Mouse (Mus musculus): ENCODE measurements at regions not wholly inside any gene's neighbourhood (a gene's known extent, or its start where the extent isn't known, plus 50 kb on each side); places are given as distances from the start of the nearest gene placed in this dataset.

- DNase-seq (ENCODE audit: low spot score in 2 of 2), result no peak
Measured at GRCm38 (mm10) chr17:14610791-14611522, 83.1 kb downstream of the Thbs2 start.

GRCm38 (mm10) chr17:14608845-14609244 lies 85.2 kb downstream of the Thbs2 start:
- DNase-seq (ENCODE audit: low spot score in 2 of 2), result no peak

DNA sequence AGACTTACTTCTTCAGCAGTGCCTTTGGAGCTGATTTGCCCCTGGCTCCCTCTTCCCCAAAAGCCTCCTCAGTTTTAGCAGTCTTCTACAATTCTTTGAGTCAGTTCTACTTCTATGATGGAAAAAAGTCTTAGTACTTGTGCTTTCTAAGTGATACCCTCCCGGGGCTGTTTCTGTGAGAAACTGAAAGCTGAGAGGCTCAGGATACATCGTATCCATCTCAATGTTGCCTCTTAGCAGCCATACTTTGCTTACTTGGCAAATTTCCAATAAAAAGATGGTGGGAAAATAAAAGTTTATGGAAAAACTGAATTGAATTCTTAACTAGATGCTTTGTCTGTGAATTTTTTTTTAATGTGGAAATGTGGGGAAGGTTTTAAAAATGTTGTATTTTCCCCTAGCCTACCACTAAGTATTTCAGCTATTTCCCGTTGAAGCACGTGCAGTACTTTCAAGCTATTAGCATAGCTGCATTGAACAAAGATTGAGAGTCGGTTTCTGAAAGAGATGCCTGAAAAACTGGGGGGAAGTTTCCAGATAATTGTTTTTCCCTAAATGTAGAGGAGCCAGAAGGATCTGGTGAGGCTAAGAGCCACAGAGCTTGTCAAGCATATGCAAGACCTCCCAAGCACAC lies 87.6 kb downstream of the Thbs2 start:
- DNase-seq (ENCODE audit: low spot score in 2 of 2), result no peak

GRCm38 (mm10) chr17:14599681-14600080 lies 94.4 kb downstream of the Thbs2 start:
- no peak for DNase-seq (ENCODE audit: low spot score in 2 of 2)

DNA sequence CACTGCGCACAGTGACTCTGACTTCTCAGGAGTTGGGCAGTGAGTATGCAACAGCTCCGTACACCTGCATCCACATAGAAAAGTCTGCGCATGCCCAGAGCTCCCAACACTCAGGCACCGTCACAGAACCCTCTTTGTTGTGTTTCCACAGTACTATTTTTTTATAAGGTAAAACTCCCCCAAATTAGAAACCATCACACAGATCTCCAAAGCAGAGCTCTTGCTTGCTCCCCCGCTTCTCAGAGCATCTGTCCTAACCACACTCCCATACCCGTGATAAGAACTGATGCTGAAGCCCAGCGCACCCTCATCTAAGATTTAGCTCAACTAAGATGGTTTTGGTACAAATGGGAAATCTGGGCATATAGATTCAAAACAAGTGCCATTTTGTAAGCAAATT lies 97.6 kb downstream of the Thbs2 start:
- DNase-seq (ENCODE audit: low spot score in 2 of 2), result no peak

DNA sequence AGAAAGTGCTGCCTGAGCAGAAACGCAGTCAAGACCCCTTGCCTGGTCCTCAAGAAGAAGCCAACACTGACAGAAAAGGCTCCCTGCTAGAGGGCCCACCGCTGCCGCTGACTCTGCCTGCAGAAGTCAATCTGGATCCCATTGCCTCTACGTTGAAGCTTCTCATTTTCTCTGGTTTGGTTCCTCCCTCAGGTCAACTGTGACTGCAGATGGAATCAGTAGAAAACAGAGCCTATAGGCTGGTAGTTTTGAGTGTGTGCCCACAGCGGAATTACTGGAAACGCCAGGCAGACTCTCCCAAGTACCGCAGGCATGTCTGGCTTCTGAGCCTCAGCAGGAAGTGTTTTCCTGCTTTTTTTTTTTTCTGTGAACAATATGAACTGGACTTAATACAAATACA lies 98.5 kb downstream of the Thbs2 start:
- DNase-seq (ENCODE audit: low spot score in 2 of 2), result no peak

DNA sequence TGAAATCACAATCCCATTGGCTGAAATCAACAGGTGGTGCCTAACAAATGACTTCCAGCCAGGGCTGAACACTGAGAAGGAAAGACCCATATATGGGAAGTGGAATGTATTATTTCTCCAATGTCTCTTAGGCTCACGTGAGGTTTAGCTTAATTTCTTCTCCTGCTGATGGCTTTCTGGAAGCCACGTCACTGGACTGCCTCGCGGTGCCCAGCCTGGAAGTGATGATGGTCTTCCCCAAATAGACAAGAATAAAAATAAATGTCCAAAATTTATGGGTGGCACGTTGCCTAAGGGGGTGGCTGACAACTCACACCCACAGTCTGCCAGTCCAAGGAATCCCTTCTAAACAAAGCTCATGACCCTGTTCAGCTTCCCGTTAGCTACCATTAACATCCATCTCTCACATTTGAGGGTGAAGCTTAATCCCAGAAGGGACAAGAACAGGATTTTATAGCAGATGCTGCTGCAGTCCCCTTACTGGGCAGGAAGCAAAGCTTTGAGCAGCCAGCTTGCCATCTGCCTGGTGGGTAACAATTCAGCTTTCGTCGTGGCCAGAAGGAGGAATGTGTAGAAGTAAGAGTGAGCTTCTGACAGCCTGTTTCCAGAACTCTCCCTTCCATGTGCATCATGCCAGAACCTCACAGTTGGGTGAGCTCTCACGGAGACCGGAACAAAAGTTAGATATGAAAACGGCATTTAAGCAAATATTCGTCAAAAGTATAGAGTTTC lies 105.8 kb downstream of the Thbs2 start:
- peak in 1 of 2 experiments; percentile 8 for DNase-seq (ENCODE audit: low spot score in 2 of 2)

DNA sequence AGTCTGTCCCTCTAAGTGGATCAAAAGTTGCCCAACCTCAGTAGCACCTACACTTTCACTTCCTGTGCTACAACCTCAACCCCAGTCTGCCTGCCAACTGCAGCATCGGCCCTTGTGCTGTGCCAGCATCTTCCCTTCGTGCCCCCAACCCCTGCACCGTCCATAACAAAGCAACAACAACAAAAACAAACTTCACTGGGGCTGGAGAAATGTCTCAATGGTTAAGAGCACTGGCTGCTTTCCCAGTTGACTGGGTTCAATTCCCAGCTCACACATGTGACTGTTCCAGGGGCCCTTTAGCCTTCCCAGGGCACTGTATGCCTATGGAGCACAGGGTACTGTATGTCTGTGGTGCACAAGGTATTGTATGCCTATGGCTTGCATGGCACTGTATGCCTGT lies 114.4 kb downstream of the Thbs2 start:
- DNase-seq (ENCODE audit: low spot score in 2 of 2), result no peak

- no peak for DNase-seq (ENCODE audit: low spot score in 2 of 2)
Measured at GRCm38 (mm10) chr17:14578721-14579120, 115.3 kb downstream of the Thbs2 start.

DNA sequence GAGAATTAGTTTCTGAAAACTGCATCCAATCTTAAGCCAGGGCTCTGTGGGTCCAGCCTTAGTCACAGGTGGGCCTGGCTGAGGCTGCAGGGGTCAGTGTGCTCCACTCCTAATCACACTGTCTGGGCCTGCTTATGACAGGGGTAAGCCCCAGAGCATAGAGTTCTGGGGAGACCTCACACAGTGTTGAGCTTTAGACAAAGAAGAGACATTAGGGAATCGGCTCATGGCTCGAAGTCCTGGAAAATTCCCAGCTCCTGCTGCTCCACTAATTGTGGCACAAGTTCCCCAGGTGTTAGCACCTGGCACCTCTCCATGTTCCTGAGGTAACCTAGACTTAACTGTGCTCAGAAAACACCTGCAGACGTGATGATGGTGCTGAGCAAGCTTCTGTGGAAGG lies 115.8 kb downstream of the Thbs2 start:
- DNase-seq (ENCODE audit: low spot score in 2 of 2), result no peak

GRCm38 (mm10) chr17:14576159-14576558 lies 117.9 kb downstream of the Thbs2 start:
- no peak for DNase-seq (ENCODE audit: low spot score in 2 of 2)

DNA sequence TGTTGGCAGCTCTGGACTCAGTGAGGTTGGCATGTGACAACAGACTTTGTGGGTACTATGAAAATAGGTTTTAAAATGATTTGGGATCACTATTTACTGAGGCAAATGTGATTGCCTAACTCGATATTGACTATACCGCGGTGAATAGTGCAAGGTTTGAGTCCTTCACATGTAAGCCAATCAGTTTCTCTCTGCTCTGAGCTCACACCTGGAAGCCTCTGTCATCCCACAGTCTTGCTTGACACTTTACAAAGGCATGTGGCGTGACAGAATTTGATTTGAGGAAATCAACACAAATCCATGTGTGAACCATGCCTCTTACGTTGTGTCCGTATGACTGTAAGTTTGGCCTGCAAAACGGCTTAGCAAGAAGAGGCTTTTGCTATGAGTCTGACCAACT lies 122.9 kb downstream of the Thbs2 start:
- no peak for DNase-seq (ENCODE audit: low spot score in 2 of 2)

- no peak for DNase-seq (ENCODE audit: low spot score in 2 of 2)
Measured at GRCm38 (mm10) chr17:14570266-14570775, 123.7 kb downstream of the Thbs2 start.

DNA sequence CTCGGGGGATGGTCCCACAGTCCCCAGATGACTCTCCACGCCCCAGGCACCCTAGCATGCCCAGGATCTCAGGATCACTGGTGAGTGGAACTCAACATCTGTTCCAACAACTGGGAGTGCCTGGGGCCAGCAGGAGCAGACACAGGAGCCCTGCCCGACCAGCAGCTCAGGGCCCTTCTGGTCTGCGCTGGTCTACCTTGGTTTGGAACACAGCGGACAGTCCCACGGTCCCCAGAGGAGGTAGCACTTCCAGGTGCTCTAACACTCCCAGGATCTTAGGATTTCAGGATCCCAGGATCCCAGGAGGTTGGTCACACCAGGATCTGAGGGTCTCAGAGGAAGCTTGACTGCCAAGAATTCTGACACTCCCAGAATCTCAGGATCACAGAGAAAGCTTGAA lies 131.8 kb downstream of the Thbs2 start:
- DNase-seq (ENCODE audit: low spot score in 2 of 2), result no peak

DNA sequence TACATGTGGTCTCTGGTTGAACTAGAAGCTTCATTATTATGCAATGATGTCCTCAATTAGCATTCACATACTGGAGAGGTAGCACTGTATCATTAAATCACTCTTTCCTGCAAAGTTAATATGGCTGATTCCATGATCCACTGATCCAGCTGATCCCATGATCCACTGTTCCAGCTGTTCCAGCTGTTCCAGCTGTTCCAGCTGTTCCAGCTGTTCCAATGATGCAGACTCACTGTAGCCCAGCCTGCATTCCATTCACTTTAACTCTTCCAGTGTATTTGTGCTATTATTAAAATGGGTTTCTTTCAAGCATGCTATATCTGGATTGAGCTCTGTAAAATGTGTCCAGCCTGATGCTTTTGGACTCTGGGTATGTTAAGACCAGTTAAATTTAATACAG lies 136.8 kb downstream of the Thbs2 start:
- no peak for DNase-seq (ENCODE audit: low spot score in 2 of 2)

DNA sequence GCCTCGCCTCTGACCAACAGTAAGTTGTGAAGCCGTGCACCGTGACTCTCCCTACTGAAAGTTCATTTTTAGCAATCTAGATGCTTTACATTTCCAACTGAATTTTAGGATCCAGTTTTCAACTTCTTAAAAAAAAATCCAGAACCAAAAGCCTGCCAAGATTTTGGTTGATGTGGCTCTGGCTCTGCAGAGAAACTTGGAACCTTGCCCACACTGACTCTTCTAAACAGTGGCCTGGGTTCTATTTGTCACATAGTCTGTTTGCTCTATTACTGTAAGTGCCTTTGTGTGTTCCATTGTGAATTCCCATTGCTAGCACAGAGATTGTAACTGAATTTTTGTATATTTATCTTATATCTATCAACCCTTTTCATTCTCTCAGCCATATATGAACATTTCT lies 140.8 kb downstream of the Thbs2 start:
- no peak for DNase-seq (ENCODE audit: low spot score in 2 of 2)

DNA sequence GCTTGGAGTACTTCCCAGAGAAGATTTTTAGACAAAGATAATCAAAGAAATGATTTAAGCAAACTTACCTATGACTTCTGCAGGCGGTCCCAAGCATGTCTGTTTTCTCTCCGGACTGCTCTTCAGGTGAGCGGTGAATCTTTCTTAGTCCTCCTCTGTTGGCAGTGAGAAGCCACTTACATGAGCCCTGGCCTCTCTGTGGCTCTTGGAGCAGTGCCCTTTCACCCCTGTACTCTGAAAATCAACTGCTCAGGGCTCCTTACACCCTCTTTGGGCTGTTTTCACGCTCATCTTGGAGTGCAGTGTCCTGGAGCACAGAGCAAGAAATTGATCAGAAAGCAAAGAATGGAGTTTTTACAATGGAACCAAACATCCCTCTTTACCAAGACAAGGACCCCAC lies 142.0 kb downstream of the Thbs2 start:
- DNase-seq (ENCODE audit: low spot score in 2 of 2), result no peak

DNA sequence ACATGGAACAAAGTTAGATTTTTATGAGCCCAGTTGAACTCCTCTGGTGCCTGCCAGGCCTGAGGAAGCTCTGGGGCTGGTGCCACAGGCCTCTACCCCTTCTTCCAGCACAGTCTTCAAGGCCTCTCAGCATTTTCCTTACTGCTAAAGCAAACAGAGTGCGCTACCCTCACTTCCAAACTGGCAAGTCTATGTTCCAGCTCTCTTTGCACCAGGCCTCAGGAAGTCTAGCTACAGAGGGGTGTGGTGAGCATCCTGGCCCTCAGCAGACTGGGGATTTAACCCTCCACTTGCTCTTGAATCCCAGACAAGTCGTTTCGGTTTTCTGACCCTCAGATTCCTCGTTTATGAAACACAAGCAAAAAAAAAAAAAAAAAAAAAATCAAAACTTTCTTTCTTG lies 142.4 kb downstream of the Thbs2 start:
- no peak for DNase-seq (ENCODE audit: low spot score in 2 of 2)

DNA sequence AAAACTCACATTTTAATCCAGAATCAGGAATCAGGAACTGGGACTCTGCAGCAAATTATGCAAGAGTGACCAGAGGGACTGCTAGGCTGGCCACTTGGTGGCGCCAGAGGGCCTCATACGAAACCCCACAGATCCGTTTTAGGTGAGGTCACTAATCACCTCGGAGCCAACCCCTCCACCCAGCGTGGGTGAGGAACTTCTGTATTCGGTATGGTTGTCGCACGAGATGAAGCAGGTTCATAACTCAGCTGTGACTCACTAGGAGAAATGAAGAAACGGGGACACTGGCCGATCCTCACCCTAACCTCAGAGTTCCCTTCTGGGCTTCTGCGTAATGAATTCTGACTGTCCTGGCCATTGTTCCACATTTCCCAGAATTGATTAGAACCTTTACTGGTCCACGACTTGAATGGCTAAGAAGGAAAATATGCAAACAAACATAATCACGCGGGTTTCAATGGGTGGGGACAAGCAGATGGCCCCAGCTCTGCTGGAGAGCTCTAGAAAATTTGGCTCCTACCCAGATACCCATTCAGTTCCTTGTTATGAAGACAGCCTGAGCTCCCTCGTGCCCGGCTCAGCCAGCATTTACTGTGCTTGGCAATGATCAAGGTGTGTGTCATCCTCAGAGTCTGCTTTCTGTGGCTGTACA lies 148.1 kb downstream of the Thbs2 start:
- peak; percentile 75 to 76 for DNase-seq (ENCODE audit: low spot score in 2 of 2)

- no peak for DNase-seq (ENCODE audit: low spot score in 2 of 2)
Measured at GRCm38 (mm10) chr17:14544343-14545002, 149.6 kb downstream of the Thbs2 start.

- DNase-seq (ENCODE audit: low spot score in 2 of 2), result no peak
Measured at GRCm38 (mm10) chr17:14541035-14541434, 153.0 kb downstream of the Thbs2 start.
